Mouse (Mus musculus): Measurements from ENCODE around the gene Rsg1. TPM values are rescaled to one million over a fixed set of nuclear protein-coding genes. Genes with fewer than 3 reads are reported as not detected.

The Rsg1 gene
- polyA plus RNA-seq (2015; fragmentation: Nextera tagmentation; extraction: Ambion mirVana): 8.7 and 9.9 TPM in 2 replicates

GRCm38 (mm10) chr4:141213770-141214336, at the start of gene Rsg1:
Gene Rsg1, plus strand, starts transcription at chr4:141213956.
- under 1% methylated on average over 24 of the region's 24 CpGs for WGBS
- H3K4me3 ChIP-seq: peak within 1 kb of the TSS; percentile 63
- peak; percentile 76 for ATAC-seq (replicated peaks)
- peak within 1 kb of the TSS; percentile 71 for H3K9ac ChIP-seq
- H3K36me3 ChIP-seq (replicated peaks): no peaks in the 10 kb centered on the region
- peak within 1 kb of the TSS; percentile 93 for H3K4me2 ChIP-seq
- H3K27ac ChIP-seq: peak within 1 kb of the TSS; percentile 77
- no peaks in the 10 kb centered on the region for H3K9me3 ChIP-seq
- H3K4me1 ChIP-seq: peaks cover 15% of the 10 kb centered on the region
- no peaks in the 10 kb centered on the region for H3K27me3 ChIP-seq (replicated peaks)

- no peak overlapping the region for H3K4me2 ChIP-seq
- no peak overlapping the region for H3K27ac ChIP-seq
- no peak for ATAC-seq (replicated peaks)
- H3K9me3 ChIP-seq: no peaks in the 10 kb centered on the region
- no peak overlapping the region for H3K4me3 ChIP-seq
- no peaks in the 10 kb centered on the region for H3K27me3 ChIP-seq (replicated peaks)
- peaks cover 15% of the 10 kb centered on the region for H3K36me3 ChIP-seq (replicated peaks)
- H3K9ac ChIP-seq: no peak overlapping the region
- H3K4me1 ChIP-seq: no peaks in the 10 kb centered on the region
- WGBS: 88% methylated on average over 8 of the region's 8 CpGs
Observed at GRCm38 (mm10) chr4:141165744-141166292, 47.9 kb upstream of the Rsg1 start.

GRCm38 (mm10) chr4:141167156-141167555, 46.6 kb upstream of the Rsg1 start:
- ATAC-seq (replicated peaks): no peak
- no peak overlapping the region for H3K27ac ChIP-seq
- peaks cover 19% of the 10 kb centered on the region for H3K36me3 ChIP-seq (replicated peaks)
- H3K27me3 ChIP-seq (replicated peaks): no peaks in the 10 kb centered on the region
- no peaks in the 10 kb centered on the region for H3K4me1 ChIP-seq
- no peaks in the 10 kb centered on the region for H3K9me3 ChIP-seq
- no peak overlapping the region for H3K9ac ChIP-seq
- no peak overlapping the region for H3K4me2 ChIP-seq
- 96% methylated on average over 3 of the region's 3 CpGs for WGBS
- no peak overlapping the region for H3K4me3 ChIP-seq

GRCm38 (mm10) chr4:141172121-141172520, 41.6 kb upstream of the Rsg1 start:
- no peak for ATAC-seq (replicated peaks)
- Histone ChIP-seq H3K9ac (no peak overlapping the region), H3K9me3 (no peaks in the 10 kb centered on the region), H3K27ac (no peak overlapping the region), H3K36me3 (replicated peaks) (peaks cover 27% of the 10 kb centered on the region), H3K4me1 (peaks cover 3% of the 10 kb centered on the region; the same call in 1 of the 2 replicates), H3K4me3 (no peak overlapping the region), H3K4me2 (no peak overlapping the region), H3K27me3 (replicated peaks) (no peaks in the 10 kb centered on the region)
- 86% methylated on average over 8 of the region's 8 CpGs for WGBS

GRCm38 (mm10) chr4:141175783-141176182, 38.0 kb upstream of the Rsg1 start:
- Histone ChIP-seq H3K4me1 (peaks cover 3% of the 10 kb centered on the region; the same call in 1 of the 2 replicates), H3K27me3 (replicated peaks) (no peaks in the 10 kb centered on the region), H3K9me3 (no peaks in the 10 kb centered on the region), H3K36me3 (replicated peaks) (peaks cover 17% of the 10 kb centered on the region), H3K9ac (no peak overlapping the region), H3K27ac (no peak overlapping the region), H3K4me3 (no peak overlapping the region), H3K4me2 (no peak overlapping the region)
- no peak for ATAC-seq (replicated peaks)
- 77% methylated on average over 5 of the region's 5 CpGs for WGBS

- Histone ChIP-seq H3K36me3 (replicated peaks) (peaks cover 14% of the 10 kb centered on the region), H3K4me2 (no peak overlapping the region), H3K4me3 (no peak overlapping the region), H3K27ac (0 out of 2 replicates have a peak overlapping the region, but pooled peaks have one; percentile 11), H3K9me3 (no peaks in the 10 kb centered on the region), H3K9ac (no peak overlapping the region), H3K4me1 (peaks cover 3% of the 10 kb centered on the region; the same call in 1 of the 2 replicates), H3K27me3 (replicated peaks) (no peaks in the 10 kb centered on the region)
- WGBS: 89% methylated on average over 10 of the region's 10 CpGs
- ATAC-seq (replicated peaks): no peak
Observed at GRCm38 (mm10) chr4:141176328-141176838, 37.4 kb upstream of the Rsg1 start.

- no peak overlapping the region for H3K4me2 ChIP-seq
- H3K4me1 ChIP-seq: peaks cover 3% of the 10 kb centered on the region; the same call in 1 of the 2 replicates
- no peak overlapping the region for H3K4me3 ChIP-seq
- H3K9me3 ChIP-seq: no peaks in the 10 kb centered on the region
- no peak overlapping the region for H3K9ac ChIP-seq
- peak overlapping the region; percentile 27 for H3K27ac ChIP-seq
- no peaks in the 10 kb centered on the region for H3K27me3 ChIP-seq (replicated peaks)
- H3K36me3 ChIP-seq (replicated peaks): peaks cover 15% of the 10 kb centered on the region
- WGBS: 51% methylated on average over 4 of the region's 4 CpGs
- no peak for ATAC-seq (replicated peaks)
Observed at GRCm38 (mm10) chr4:141178500-141178899, 35.3 kb upstream of the Rsg1 start.

- H3K9me3 ChIP-seq: no peaks in the 10 kb centered on the region
- no peak overlapping the region for H3K4me3 ChIP-seq
- H3K9ac ChIP-seq: no peak overlapping the region
- H3K36me3 ChIP-seq (replicated peaks): peaks cover 13% of the 10 kb centered on the region
- ATAC-seq (replicated peaks): no peak
- 80% methylated on average over 8 of the region's 8 CpGs for WGBS
- no peak overlapping the region for H3K27ac ChIP-seq
- H3K27me3 ChIP-seq (replicated peaks): no peaks in the 10 kb centered on the region
- no peak overlapping the region for H3K4me2 ChIP-seq
- H3K4me1 ChIP-seq: peaks cover 1% of the 10 kb centered on the region; the same call in 1 of the 2 replicates
Observed at GRCm38 (mm10) chr4:141180831-141181230, 32.9 kb upstream of the Rsg1 start.

GRCm38 (mm10) chr4:141181981-141182380, 31.8 kb upstream of the Rsg1 start:
- H3K36me3 ChIP-seq (replicated peaks): peaks cover 8% of the 10 kb centered on the region
- H3K27me3 ChIP-seq (replicated peaks): no peaks in the 10 kb centered on the region
- 98% methylated on average over 6 of the region's 6 CpGs for WGBS

GRCm38 (mm10) chr4:141183932-141184331, 29.8 kb upstream of the Rsg1 start:
- Histone ChIP-seq H3K4me1 (no peaks in the 10 kb centered on the region; the same call in 1 of the 2 replicates), H3K36me3 (replicated peaks) (peaks cover 8% of the 10 kb centered on the region), H3K27me3 (replicated peaks) (no peaks in the 10 kb centered on the region), H3K4me2 (no peak overlapping the region), H3K9ac (no peak overlapping the region), H3K4me3 (no peak overlapping the region), H3K9me3 (no peaks in the 10 kb centered on the region), H3K27ac (no peak overlapping the region)
- ATAC-seq (replicated peaks): no peak
- 98% methylated on average over 2 of the region's 2 CpGs for WGBS

More at GRCm38 (mm10) chr4:141181981-141182380, 31.8 kb upstream of the Rsg1 start:
- Histone ChIP-seq H3K4me1 (no peaks in the 10 kb centered on the region; the same call in 1 of the 2 replicates), H3K9me3 (no peaks in the 10 kb centered on the region), H3K27ac (no peak overlapping the region), H3K4me2 (no peak overlapping the region), H3K4me3 (no peak overlapping the region), H3K9ac (no peak overlapping the region)
- ATAC-seq (replicated peaks): no peak

GRCm38 (mm10) chr4:141184426-141184825, 29.3 kb upstream of the Rsg1 start:
- Histone ChIP-seq H3K36me3 (replicated peaks) (peaks cover 8% of the 10 kb centered on the region), H3K9me3 (no peaks in the 10 kb centered on the region), H3K9ac (no peak overlapping the region), H3K4me2 (no peak overlapping the region), H3K27ac (no peak overlapping the region), H3K4me3 (no peak overlapping the region), H3K4me1 (no peaks in the 10 kb centered on the region; the same call in 1 of the 2 replicates), H3K27me3 (replicated peaks) (no peaks in the 10 kb centered on the region)
- ATAC-seq (replicated peaks): no peak
- 91% methylated on average over 4 of the region's 4 CpGs for WGBS

- 79% methylated on average over 9 of the region's 9 CpGs for WGBS
- no peak overlapping the region for H3K4me2 ChIP-seq
- H3K36me3 ChIP-seq (replicated peaks): no peaks in the 10 kb centered on the region; the same call in 1 of the 2 replicates
- no peaks in the 10 kb centered on the region; the same call in 1 of the 2 replicates for H3K4me1 ChIP-seq
- no peak for ATAC-seq (replicated peaks)
- H3K27ac ChIP-seq: no peak overlapping the region
- H3K27me3 ChIP-seq (replicated peaks): no peaks in the 10 kb centered on the region
- H3K9ac ChIP-seq: no peak overlapping the region
- no peak overlapping the region for H3K4me3 ChIP-seq
- no peaks in the 10 kb centered on the region for H3K9me3 ChIP-seq
Observed at GRCm38 (mm10) chr4:141186923-141187836, 26.6 kb upstream of the Rsg1 start.
